Mouse (Mus musculus): ENCODE measurements around the gene Ccnjl. TPM values are rescaled to one million over a fixed set of nuclear protein-coding genes. Genes with fewer than 3 reads are reported as not detected.

Ccnjl gene
- polyA plus RNA-seq, 1 experiment from 2014 or later: 32.9 TPM

GRCm38 (mm10) chr11:43484652-43485051 lies 43.9 kb upstream of the Ccnjl start:
- no peak for TF ChIP-seq CTCF (IDR thresholded peaks at IDR 0.05; ENCODE audit: low read depth)

GRCm38 (mm10) chr11:43485855-43486254 lies 42.7 kb upstream of the Ccnjl start:
- 79% methylated on average over 9 of the region's 9 CpGs for WGBS
- Histone ChIP-seq H3K4me3 (ENCODE audit: low read depth, low read length) (no peak overlapping the region), H3K27me3 (ENCODE audit: insufficient read depth, low read length) (no peaks in the 10 kb centered on the region), H3K9me3 (ENCODE audit: low read depth, low read length) (no peaks in the 10 kb centered on the region), H3K27ac (ENCODE audit: low read depth) (no peak overlapping the region), H3K36me3 (ENCODE audit: insufficient read depth) (no peaks in the 10 kb centered on the region), H3K9ac (no peak overlapping the region), H3K4me1 (ENCODE audit: insufficient read depth) (peaks cover 37% of the 10 kb centered on the region), H3K4me2 (no peak overlapping the region)
- TF ChIP-seq CTCF (IDR thresholded peaks at IDR 0.05; ENCODE audit: low read depth): no peak
- DNase-seq (no peak), ATAC-seq (ENCODE audit: insufficient read depth) (no peak)

More at GRCm38 (mm10) chr11:43484652-43485051, 43.9 kb upstream of the Ccnjl start:
- no peak overlapping the region for H3K27ac ChIP-seq (ENCODE audit: low read depth)
- H3K9me3 ChIP-seq (ENCODE audit: low read depth, low read length): no peaks in the 10 kb centered on the region
- H3K4me3 ChIP-seq (ENCODE audit: low read depth, low read length): no peak overlapping the region
- H3K9ac ChIP-seq: no peak overlapping the region
- WGBS: 34% methylated on average over 11 of the region's 11 CpGs
- no peak overlapping the region for H3K4me2 ChIP-seq
- H3K36me3 ChIP-seq (ENCODE audit: insufficient read depth): no peaks in the 10 kb centered on the region
- no peak for ATAC-seq (ENCODE audit: insufficient read depth)
- H3K27me3 ChIP-seq (ENCODE audit: insufficient read depth, low read length): no peaks in the 10 kb centered on the region
- peaks cover 38% of the 10 kb centered on the region for H3K4me1 ChIP-seq (ENCODE audit: insufficient read depth)
- no peak for DNase-seq

GRCm38 (mm10) chr11:43492663-43493062 lies 35.9 kb upstream of the Ccnjl start:
- H3K27me3 ChIP-seq (ENCODE audit: insufficient read depth, low read length): no peaks in the 10 kb centered on the region
- TF ChIP-seq CTCF (IDR thresholded peaks at IDR 0.05; ENCODE audit: low read depth): peak; percentile 99
- WGBS: 26% methylated on average over 7 of the region's 7 CpGs
- H3K27ac ChIP-seq (ENCODE audit: low read depth): no peak overlapping the region
- H3K36me3 ChIP-seq (ENCODE audit: insufficient read depth): no peaks in the 10 kb centered on the region
- peak; percentile 21; the same call in 1 of the 2 replicates for ATAC-seq (ENCODE audit: insufficient read depth)
- peak; percentile 89 for DNase-seq
- no peak overlapping the region for H3K4me3 ChIP-seq (ENCODE audit: low read depth, low read length)
- H3K9me3 ChIP-seq (ENCODE audit: low read depth, low read length): no peaks in the 10 kb centered on the region
- H3K9ac ChIP-seq: no peak overlapping the region
- no peaks in the 10 kb centered on the region for H3K4me1 ChIP-seq (ENCODE audit: insufficient read depth)
- H3K4me2 ChIP-seq: no peak overlapping the region

- Histone ChIP-seq H3K9ac (no peak overlapping the region), H3K27ac (ENCODE audit: low read depth) (no peak overlapping the region), H3K4me1 (ENCODE audit: insufficient read depth) (no peaks in the 10 kb centered on the region), H3K4me3 (ENCODE audit: low read depth, low read length) (no peak overlapping the region), H3K9me3 (ENCODE audit: low read depth, low read length) (no peaks in the 10 kb centered on the region), H3K27me3 (ENCODE audit: insufficient read depth, low read length) (no peaks in the 10 kb centered on the region), H3K36me3 (ENCODE audit: insufficient read depth) (no peaks in the 10 kb centered on the region), H3K4me2 (no peak overlapping the region)
- peak; percentile 85 for ATAC-seq (ENCODE audit: insufficient read depth)
- TF ChIP-seq CTCF (IDR thresholded peaks at IDR 0.05; ENCODE audit: low read depth): peak; percentile 95
- DNase-seq: peak; percentile 92
- 15% methylated on average over 6 of the region's 6 CpGs for WGBS
Measured at GRCm38 (mm10) chr11:43493815-43494409, 34.7 kb upstream of the Ccnjl start.

- Histone ChIP-seq H3K4me3 (ENCODE audit: low read depth, low read length) (no peak overlapping the region), H3K4me2 (no peak overlapping the region), H3K9me3 (ENCODE audit: low read depth, low read length) (no peaks in the 10 kb centered on the region), H3K27ac (ENCODE audit: low read depth) (no peak overlapping the region), H3K9ac (no peak overlapping the region), H3K4me1 (ENCODE audit: insufficient read depth) (no peaks in the 10 kb centered on the region), H3K27me3 (ENCODE audit: insufficient read depth, low read length) (no peaks in the 10 kb centered on the region), H3K36me3 (ENCODE audit: insufficient read depth) (no peaks in the 10 kb centered on the region)
- ATAC-seq (ENCODE audit: insufficient read depth): peak; percentile 21
- TF ChIP-seq CTCF (IDR thresholded peaks at IDR 0.05; ENCODE audit: low read depth): peak; percentile 56
- peak; percentile 55 for DNase-seq
- WGBS: 36% methylated on average over 8 of the region's 8 CpGs
Measured at GRCm38 (mm10) chr11:43495037-43495436, 33.5 kb upstream of the Ccnjl start.

GRCm38 (mm10) chr11:43495532-43495931 lies 33.1 kb upstream of the Ccnjl start:
- no peak overlapping the region for H3K4me3 ChIP-seq (ENCODE audit: low read depth, low read length)

GRCm38 (mm10) chr11:43501256-43501655 lies 27.3 kb upstream of the Ccnjl start:
- no peaks in the 10 kb centered on the region for H3K27me3 ChIP-seq (ENCODE audit: insufficient read depth, low read length)
- no peaks in the 10 kb centered on the region for H3K9me3 ChIP-seq (ENCODE audit: low read depth, low read length)
- WGBS: 85% methylated on average over 6 of the region's 6 CpGs
- H3K4me3 ChIP-seq (ENCODE audit: low read depth, low read length): no peak overlapping the region
- TF ChIP-seq CTCF (IDR thresholded peaks at IDR 0.05; ENCODE audit: low read depth): no peak
- no peak overlapping the region for H3K4me2 ChIP-seq
- H3K4me1 ChIP-seq (ENCODE audit: insufficient read depth): no peaks in the 10 kb centered on the region
- H3K9ac ChIP-seq: no peak overlapping the region
- no peak for DNase-seq
- no peak overlapping the region for H3K27ac ChIP-seq (ENCODE audit: low read depth)
- H3K36me3 ChIP-seq (ENCODE audit: insufficient read depth): no peaks in the 10 kb centered on the region
- ATAC-seq (ENCODE audit: insufficient read depth): no peak

More at GRCm38 (mm10) chr11:43495532-43495931, 33.1 kb upstream of the Ccnjl start:
- H3K4me2 ChIP-seq: no peak overlapping the region
- ATAC-seq (ENCODE audit: insufficient read depth): no peak
- H3K4me1 ChIP-seq (ENCODE audit: insufficient read depth): no peaks in the 10 kb centered on the region
- H3K27me3 ChIP-seq (ENCODE audit: insufficient read depth, low read length): no peaks in the 10 kb centered on the region
- H3K27ac ChIP-seq (ENCODE audit: low read depth): no peak overlapping the region
- no peak for TF ChIP-seq CTCF (IDR thresholded peaks at IDR 0.05; ENCODE audit: low read depth)
- WGBS: 35% methylated on average over 3 of the region's 3 CpGs
- no peaks in the 10 kb centered on the region for H3K9me3 ChIP-seq (ENCODE audit: low read depth, low read length)
- H3K9ac ChIP-seq: no peak overlapping the region
- peak; percentile 79 for DNase-seq
- no peaks in the 10 kb centered on the region for H3K36me3 ChIP-seq (ENCODE audit: insufficient read depth)

Measured in lung, embryonic 14.5 days (tissue).